Mouse (Mus musculus): ENCODE results near the gene Actr1a.

Actr1a gene

DNA sequence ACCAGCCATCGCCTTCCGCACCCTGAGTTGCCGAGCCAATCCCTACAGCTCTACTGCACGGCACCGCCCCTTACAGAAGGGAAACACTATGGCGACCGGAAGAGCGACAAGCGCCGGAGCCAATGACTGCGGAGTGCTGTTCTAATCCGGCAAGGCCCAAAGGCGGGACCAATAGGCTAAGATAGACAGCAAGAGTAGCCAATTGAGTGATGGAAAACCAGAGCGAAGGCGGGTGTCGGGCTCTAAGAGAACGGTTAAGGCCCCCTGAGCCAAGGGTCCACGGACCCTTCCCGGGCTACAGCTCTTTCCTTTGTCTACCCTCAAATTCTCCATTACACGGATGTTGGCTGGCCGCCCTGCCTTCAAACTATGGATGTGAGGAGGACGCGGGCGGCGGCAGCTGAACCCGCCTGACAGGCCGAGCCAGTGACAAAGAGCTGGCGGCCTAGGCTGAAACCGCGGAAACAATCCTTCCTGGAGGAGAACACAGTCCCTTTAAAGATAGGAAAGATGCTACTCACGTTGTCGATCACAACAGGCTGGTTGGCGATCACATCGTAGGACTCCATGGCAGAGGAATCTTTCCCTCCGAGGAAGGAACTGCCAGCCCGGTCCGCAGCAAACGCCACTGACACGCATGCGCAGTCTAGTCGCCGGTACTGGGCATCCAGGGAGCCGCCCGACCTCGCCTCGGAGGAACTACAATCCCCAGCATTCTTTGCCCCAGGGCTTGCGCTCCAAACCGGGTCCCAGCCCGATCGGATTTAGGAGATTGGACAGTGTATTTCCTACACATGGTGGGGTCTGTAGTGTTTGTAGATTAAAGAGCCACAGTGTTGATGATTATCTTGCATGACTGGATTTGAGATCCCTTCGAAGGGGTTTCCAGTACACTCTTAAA, at the start of gene Actr1a:
Gene Actr1a (minus strand): TSS at position 640 of the 901 bp plus-strand sequence.
- DNase-seq (ENCODE audit: low spot score) = peak; percentile 91

DNA sequence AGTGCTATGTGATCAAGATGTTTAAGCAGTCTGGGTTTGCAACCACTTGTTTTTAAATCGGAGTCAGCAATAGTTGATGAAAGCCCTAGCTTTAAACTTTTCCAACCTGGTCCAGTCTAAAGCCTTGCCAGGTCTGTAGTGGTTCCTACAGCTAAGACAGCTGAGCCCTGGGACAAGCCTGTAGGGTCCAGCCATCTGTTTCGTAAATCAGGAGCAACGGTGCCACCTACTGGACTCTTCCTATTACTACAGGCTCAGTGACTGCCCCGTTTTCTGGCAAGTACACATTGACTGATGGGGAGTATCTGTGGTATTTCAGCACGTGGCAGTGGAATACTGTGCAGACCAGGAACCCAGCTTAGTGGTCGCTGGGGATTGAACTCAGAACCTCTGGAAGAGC, 48.7 kb upstream of the Actr1a start:
- peak; percentile 59 for DNase-seq (ENCODE audit: low spot score)

DNA sequence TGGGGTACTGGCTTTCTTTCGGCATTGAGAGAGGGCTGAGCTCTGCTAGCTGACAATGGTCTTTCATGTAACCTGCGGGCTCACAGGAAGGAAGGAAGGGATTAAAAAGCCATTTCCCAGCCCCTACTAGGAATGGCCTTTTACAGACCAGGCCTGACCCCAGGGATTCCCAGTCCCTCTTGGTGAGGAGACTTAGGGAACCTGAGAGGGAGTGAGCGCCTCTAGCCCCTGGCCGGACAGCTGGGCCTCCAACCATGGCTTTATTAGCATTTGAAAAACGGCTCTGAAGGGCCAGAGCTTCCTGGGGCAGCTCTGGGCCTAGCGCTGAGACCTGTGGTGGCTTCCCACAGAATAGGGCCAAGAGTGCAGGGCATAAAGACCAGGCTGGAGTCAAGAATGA, 48.0 kb upstream of the Actr1a start:
- DNase-seq (ENCODE audit: low spot score) = no peak

DNA sequence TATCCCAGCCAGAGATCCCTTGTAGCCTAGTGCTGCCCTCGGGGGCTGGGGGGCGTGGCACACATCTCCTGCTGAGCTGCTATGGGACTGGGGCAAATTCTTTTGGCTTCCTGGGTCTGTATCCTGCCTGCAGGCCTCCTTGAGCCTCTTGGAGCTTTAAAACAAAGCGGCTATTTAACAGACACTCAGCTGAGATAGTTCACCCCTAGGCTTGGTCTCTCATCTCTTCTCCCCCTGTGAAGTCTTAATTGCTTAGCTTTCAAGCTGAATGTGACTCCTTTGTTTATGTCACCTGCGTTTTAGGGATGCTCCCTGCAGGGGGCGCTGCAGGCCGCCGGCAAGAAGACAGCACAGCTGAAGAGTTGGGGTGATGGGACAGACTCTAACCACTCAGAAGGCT, 39.9 kb upstream of the Actr1a start:
- DNase-seq (ENCODE audit: low spot score) = no peak

DNA sequence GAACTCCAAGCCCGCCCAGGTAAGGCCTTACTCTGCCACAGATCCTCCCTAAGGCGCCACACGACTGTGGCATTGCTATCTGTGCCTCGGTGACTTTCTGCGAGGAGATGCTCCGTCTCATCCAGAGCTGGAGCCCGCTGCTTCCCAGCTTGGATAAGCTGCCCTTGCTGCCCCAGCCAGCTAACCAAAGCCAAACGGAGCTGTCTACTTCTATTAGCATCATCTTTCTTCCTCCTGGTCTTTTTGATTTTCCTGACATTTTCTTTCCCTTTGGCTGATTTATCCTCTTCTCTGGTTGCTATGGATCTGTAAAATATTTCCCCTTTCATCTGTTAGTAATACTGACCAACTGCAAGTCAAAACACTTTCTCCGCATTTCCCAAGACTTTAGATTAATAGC, 39.0 kb upstream of the Actr1a start:
- DNase-seq (ENCODE audit: low spot score) = no peak

DNA sequence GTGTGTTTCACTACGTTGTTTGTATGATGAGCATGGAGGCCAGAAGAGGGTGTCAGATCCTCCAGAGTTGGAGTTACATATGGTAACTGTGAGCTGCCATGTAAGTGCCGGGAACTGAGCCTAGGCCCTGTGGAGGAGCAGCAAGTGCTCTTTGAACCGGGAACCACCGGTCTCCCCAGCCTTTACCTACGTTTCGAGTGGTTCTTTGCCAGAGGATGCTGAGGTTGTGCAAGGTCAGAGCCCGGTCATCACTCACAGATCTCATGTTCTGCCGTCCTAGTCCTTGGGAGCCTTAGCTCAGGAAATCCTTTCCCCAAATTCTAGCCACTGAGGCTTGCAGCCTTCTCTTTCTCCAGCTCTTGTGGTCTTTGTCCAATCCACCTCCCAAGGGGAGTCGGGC, 38.6 kb upstream of the Actr1a start:
- DNase-seq (ENCODE audit: low spot score) = no peak

DNA sequence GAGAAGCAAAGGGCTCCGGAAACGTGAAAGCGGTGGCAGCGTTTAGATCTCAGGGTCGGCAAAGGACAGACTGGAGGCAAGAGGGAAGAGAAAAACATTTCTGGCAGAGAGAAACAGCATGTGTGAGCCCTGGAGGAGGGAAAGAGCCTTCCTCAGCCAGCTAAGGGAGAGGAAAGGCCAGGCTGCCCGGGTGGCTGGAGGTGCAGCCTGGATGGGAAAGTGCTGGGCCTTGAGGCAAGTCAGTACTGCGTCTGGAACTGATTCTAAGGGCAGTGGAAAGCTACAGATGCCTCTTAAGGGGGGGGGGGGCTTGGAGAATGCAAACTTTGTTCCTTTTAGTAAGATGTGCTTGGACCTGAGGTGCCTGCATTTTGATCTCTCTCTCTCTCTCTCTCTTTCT, 38.2 kb upstream of the Actr1a start:
- no peak for DNase-seq (ENCODE audit: low spot score)

DNA sequence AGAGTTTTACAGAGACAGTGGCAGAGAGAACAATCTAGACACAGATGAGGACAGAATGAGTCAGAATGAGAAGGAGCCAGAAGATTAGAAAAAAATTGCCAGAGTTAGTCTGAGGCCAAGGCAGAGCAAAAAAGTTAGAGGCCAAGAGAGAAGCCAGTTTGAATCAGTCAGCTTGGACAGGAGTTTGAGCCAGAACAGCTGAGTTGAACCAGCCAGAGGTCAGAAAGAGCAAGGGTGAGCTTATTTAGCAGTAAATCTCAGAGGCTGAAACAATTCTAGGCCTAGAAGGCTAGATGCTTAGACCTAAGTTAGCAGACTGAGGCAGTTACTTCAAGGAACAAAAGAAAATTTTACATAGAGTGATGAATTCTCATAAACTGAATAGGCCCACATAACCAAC, 33.7 kb upstream of the Actr1a start:
- no peak for DNase-seq (ENCODE audit: low spot score)

DNA sequence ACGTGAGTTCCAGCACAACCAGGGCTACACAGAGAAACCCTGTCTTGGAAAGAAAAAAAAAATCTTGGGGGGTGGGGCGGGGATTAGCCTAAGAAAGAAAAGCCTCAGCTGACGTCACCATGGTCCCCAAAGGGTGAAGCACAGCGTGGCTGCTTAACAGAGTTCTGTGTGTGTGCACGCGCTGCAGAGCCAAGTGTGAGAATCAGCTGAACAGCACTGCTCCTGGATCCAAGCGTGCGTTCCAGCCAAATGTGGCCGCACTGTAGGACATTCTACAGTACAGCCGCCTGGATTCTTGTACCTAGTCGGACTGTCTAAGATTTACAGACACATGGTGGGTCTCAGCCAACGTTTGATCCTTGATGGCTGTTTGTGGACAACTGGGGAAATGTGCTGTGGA, 30.9 kb upstream of the Actr1a start:
- no peak for DNase-seq (ENCODE audit: low spot score)

DNA sequence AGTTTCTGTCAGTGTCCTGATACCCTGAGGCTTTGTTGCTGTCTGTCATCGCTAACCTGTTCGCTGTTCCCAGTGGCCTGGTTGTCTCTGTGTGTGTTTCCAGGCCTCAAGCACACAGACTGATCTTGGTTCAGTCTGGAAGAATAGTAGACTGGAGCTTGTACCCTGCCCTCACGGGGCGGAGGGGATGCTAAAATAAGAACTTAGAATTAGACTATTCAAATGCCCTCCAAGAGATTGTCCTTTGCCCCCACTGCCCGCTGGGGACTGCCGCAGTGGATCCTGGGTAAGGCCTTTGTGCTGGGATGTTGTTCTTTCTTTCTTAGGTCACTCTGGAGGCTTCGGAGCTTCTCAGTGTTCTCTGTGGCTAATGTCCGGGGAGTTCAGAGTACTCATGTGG, 29.7 kb upstream of the Actr1a start:
- no peak for DNase-seq (ENCODE audit: low spot score)

DNA sequence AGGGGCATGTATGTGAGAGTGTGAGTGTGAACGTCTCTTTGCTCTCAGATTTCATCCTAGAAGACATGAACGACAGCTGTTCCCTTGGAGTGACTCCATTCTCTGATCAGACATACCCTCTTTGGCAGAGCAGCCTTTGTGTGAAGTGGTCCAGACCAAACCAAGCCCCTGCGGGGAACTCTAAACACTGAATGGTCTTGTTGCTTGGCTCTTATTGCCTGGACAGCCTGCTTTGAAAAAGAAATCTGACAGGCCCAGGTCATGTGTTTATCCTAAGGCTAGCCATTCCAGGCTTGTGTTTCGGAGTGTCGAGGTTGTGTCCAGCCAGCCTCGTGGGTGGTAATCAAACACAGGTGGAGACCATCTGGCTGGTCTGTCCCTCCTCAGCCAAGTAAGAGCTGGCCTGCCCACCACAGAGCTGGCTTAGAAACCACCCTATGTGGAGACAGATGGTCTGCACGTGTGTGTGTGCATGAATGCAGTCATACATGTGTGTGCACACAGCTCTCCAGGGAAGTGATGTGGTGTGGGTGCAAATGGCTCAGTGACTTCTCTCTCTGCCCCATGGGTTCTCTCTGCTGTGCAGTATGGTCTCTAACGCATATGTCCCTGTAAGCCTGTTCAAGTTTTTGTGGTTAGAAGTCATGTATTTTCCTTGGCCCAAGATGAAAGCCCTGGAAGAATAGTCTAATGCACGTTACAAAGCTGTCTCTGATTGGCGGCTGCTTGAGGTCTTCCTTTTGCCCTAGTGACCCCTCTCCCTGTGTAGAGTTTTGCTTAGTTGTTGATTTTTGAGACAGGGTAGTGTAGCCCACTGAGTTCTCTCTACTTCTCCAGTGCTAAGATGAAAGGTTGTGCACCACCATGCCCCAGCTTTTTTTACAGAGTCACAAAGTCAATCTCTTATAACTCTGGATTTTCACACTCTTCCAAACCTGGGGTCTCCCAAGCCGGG, 27.1 kb upstream of the Actr1a start:
- no peak for DNase-seq (ENCODE audit: low spot score)

DNA sequence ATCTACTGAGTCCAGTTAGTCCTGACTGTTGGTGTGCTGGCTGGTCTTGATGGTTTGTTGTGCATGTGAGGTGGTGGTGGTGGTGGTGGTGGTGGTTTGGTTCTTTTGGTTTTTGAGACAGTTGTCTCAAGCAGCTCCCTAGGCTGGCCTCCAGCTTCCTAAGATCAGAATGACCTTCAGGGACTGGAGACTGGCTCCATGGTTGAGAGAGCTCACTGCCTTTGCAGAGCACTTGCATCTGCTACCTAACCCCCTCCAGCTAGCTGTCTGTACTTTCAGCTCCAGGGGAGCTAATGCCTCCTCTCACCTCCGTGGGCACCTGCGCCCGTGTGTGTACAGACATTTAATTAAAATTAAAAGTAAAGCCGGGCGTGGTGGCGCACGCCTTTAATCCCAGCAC, 24.9 kb upstream of the Actr1a start:
- no peak for DNase-seq (ENCODE audit: low spot score)

DNA sequence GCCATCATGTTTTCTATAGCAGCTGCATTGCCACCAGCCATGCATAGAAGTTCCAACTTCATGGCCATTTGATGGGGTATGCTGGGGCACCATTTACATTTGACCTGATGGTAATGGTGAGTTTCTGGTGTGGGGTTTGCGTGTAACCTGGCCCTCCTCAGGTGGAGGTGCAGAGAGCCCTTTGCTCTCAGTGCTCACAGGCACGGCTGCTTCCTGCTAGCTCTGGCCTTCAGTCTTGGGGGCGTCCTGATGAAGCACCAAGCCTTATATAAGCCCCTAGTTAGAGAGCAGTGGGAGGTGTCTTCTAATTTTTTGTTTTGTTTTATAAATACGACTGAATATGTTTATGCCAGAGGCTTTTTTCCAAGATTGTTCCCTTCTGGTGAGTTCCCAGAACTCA, 22.5 kb upstream of the Actr1a start:
- DNase-seq (ENCODE audit: low spot score) = no peak

DNA sequence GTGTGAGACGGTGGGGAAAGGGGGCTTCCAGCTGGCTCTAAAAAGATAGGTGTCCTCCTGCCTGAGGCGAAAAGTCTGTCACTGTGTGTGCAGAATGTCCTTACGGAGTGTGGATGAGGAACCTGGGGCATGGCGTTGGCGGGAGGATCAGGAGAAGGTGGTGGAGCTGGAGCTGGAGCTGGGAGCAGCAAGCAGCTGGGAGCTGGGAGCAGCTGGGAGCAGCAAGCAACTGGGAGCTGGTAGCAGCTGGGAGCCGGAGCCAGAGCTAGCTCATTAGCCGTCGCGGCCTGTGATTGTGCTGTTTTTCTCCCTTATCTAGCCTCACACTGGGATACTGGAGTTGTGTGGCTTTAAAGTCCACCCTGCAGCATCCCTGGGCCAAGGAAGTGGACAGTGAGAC, 20.7 kb upstream of the Actr1a start:
- no peak for DNase-seq (ENCODE audit: low spot score)

DNA sequence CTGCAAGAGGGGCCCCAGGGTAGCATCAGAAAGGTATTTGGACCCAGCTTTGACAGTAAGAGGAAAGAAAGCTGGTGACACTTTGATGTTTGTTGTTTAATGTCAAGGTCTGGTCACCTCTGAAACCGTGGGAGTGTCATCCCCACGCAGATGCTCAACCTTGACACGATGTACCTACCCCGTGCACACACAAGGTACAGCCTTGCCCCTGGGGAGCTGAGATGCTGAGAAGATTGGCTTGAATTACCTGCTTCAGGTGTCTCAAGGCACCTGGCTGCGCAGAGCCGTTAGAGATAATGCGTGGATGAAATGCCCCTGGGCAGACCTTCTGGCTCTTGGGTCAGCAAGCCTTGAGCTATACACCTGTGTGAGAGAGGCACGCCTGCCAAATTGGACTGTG, 18.9 kb upstream of the Actr1a start:
- DNase-seq (ENCODE audit: low spot score) = no peak

DNA sequence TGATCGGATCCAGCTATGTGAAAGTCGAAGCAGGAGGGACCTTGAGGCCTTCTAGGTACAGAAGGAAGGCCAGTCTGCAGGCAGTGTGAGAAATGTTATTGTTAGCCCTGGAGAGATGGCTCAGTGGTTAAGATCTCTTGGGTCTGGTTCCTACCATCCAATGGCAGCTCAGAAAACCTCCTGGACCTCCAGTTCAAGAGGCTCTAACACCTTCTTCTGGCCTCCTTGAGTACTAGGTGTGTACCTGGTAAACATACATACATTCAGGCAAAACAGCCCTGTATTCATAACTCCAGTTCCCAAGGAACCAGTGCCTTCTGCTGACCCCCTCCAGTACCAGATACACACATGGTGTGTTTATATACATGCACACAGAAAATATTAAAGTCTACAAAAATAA, 18.4 kb upstream of the Actr1a start:
- DNase-seq (ENCODE audit: low spot score) = no peak

DNA sequence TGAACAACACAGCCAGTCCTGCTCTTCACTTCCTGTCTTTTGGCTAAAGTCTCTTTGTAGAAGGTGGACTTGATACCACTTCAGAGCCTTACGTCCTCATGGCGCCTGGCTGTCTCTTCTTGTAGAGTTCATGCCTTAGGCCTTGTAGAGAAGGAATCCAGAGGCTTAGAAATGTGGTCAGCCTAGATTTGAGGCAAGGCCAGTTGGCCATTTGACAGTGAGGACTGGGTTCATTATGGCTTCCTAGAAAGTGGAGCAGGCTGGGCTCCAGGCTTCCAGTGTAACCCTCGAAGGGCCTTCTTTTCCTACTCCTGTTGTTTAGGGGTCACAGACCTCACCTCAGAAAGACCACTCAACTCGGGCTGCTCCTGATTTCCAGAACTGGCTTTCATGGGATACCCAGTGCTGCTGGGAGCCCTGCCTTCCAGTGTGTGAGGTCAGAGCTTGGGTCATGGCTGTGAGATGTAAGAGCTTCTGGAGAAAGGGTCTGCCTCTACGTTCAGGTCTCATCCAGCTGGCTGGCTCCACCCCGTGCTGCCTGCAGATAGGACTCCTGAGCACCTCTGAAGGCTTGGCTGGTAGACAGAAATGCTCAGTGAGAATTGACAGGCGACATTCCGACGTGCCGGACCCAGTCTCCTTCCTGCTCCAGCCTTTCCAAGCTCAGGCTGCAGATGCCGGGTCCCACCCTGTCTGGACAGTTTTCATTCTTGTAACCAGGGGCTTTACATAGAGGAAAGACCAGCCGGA, 16.7 kb upstream of the Actr1a start:
- DNase-seq (ENCODE audit: low spot score) = no peak

DNA sequence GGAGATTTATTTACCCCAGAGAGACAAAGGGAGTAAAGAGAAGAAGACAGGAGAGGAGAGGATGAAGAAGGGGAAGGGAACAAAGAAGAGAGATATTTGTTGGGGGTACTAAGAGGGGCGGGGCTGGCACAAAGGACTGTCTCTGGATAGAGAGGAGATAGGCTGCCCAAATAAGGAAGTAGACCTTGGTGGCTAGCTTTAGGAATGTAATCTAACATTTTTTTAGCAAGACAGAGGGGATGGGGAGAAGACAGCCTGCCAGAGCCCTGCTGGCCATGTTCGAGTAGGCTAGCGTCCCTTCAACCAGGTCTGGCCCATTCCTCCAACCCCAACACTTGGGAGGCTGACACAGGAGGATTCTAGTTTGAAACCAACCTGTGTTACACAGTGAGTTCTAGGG, 14.0 kb upstream of the Actr1a start:
- no peak for DNase-seq (ENCODE audit: low spot score)

DNA sequence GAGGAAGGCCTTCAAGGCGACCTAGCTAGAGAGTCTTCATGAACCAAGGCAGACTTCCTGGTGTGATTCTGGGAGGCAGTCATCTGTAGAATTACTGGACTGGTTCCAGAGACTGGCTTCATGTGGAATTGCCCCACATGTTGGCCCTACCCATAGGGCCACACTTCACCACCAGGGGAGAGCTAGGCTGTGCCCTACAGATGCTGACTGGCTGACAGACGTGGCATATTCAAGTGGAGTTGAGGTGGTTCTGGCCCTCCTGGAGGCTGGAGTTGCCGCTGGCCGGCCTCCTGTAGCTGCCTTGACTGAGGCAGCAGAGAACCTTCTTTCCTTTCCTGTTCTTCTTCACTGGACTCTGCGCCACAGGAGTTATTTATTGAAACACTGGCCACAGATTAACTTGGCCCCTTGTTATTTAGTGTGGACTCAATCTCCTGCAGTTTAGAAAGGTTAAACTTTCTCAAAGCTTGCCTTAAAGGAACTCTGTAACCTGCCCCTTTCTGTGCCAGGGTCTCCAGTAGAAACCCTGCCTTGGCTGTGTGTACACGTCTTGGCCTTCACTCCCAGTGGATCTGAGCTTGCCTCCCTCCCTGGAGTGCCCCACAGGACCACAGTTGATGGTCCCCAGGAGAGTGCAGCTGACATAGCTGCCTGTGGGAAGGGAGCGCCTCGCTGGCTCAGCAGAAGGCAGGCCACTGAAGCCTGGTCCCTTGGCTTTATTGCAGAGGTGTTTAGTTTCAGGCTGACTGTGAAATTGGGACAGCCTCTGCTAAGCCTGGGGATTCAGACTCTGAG, 11.2 kb upstream of the Actr1a start:
- DNase-seq (ENCODE audit: low spot score) = no peak

DNA sequence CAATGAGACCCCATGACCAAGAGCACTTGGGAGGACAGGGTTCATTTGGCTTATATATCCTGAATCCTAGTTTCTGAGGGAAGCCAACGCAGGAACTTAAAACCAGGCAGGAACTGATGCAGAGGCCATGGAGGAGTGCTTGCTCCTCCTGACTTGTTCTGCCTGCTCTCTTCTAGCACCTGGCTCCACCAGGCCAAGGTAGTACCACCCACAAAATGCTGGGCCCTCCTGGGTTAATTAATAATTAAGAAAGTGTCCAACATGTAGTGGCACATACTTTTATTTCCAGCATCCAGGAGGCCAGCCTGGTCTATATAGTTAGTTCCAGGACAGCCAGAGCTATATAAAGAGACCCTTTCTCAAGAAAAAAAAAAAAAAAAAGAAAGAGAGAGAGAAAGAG, 8.5 kb upstream of the Actr1a start:
- DNase-seq (ENCODE audit: low spot score) = no peak

DNA sequence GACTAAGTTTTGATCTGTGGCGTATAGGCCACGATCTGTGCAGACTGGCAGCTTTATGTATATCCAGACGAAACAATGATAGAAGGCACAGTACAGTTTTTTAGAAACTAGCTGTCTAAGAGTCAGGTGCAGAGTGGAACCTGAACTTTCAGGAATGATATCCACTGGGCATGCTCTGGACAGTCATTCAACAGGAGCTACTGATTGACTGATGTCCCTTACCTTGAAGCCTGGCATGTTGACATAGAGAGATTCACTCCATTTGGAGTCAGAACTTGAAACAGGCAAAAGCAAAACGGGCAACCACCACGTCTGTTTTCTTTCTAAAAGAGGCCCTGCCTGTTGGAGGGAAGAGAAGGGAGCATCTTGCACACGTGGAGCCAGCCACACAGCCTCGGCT, 5.0 kb upstream of the Actr1a start:
- no peak for DNase-seq (ENCODE audit: low spot score)

DNA sequence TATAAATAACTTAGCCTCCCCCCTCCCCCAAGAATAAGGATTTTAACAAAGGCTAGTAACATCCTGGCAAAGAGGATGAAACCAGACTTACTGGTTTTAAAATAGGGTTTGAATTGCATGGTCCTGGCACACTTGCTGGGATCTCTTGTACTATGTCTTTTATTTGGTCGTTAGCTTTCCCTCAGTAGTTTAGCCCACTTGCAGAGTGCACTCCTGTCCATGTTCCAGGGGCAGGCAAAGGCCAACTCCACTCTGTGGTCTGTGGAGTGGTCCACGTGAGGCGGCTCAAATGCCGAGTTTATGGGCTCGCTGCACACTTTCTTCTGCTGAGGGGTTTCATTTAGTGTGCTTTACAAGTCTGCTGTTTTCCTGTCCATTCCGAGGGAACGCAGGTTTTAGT, 4.3 kb upstream of the Actr1a start:
- no peak for DNase-seq (ENCODE audit: low spot score)
